Mouse (Mus musculus): ENCODE data around the gene Sestd1.

- TF ChIP-seq TCF12 (IDR thresholded peaks at IDR 0.05; ENCODE audit: insufficient read depth, poor library complexity, severe bottlenecking) (no peak), POLR2A (IDR thresholded peaks at IDR 0.05; ENCODE audit: insufficient read length, low read depth) (no peak), MYOD1 (IDR thresholded peaks at IDR 0.05; ENCODE audit: control insufficient read depth in 1 of 3, insufficient read length in 2 of 3, low read depth in 2 of 3) (no peak), MYOG (IDR thresholded peaks at IDR 0.05; ENCODE audit: control insufficient read depth in 1 of 3, insufficient read depth in 1 of 3, insufficient read length in 2 of 3, low read depth in 2 of 3) (no peak), REST (IDR thresholded peaks at IDR 0.05; ENCODE audit: insufficient read depth, insufficient read length) (no peak), MAX (IDR thresholded peaks at IDR 0.05; ENCODE audit: low read depth) (no peak), CEBPB (IDR thresholded peaks at IDR 0.05; ENCODE audit: insufficient read depth, poor library complexity, severe bottlenecking) (no peak), POLR2AphosphoS2 (IDR thresholded peaks at IDR 0.05; ENCODE audit: insufficient read length, low read depth) (no peak), E2F4 (IDR thresholded peaks at IDR 0.05; ENCODE audit: insufficient read depth) (no peak), TCF3 (IDR thresholded peaks at IDR 0.05; ENCODE audit: insufficient read length, low read depth) (no peak), USF1 (IDR thresholded peaks at IDR 0.05; ENCODE audit: low read depth) (no peak), SRF (IDR thresholded peaks at IDR 0.05; ENCODE audit: control insufficient read depth, insufficient read length, low read depth) (no peak)
Observed at GRCm38 (mm10) chr2:77235896-77236295, 44.5 kb downstream of the Sestd1 start.

Data from myocyte (in vitro differentiated cells).